In genomic region chr7:132812619-132813415, GRCm38 (mm10) we compare ENCODE assay signal across 8 mouse cellular contexts. TPM values are rescaled to one million over a fixed set of nuclear protein-coding genes. Genes with fewer than 3 reads are reported as not detected.
DNase-seq lines count a peak whose midpoint lies in the region; ATAC-seq lines count a peak whose summit lies in the region.

No protein-coding gene starts in this region.

- peak; percentile 87 for DNase-seq in A20 (ENCODE audit: low read depth, low spot score)
- peak; percentile 62 for DNase-seq in Muller cell, postnatal 12 days (ENCODE audit: inconsistent ontology term)
- peak; percentile 57 to 61 for DNase-seq in cerebellum, postnatal 36 days
- DNase-seq in gastrocnemius, postnatal 25 days: peak; percentile 61
- DNase-seq in lung, adult 18-20 months: peak; percentile 61 to 66
- peak; percentile 63 for DNase-seq in urinary bladder, adult 2 months (ENCODE audit: low spot score)

- no peaks in the 10 kb centered on the region for H3K27me3 ChIP-seq in intestine, embryonic 16.5 days (replicated peaks; ENCODE audit: control insufficient read depth, insufficient read depth, low read length)
- H3K27me3 ChIP-seq in neural tube, embryonic 12.5 days (replicated peaks): no peaks in the 10 kb centered on the region

- H3K4me2 ChIP-seq in intestine, embryonic 16.5 days (ENCODE audit: low read depth, low read length): peak overlapping the region; percentile 88
- peak overlapping the region; percentile 86 for H3K4me2 ChIP-seq in neural tube, embryonic 12.5 days (replicated peaks)

- peak overlapping the region; percentile 89 for H3K9ac ChIP-seq in intestine, embryonic 16.5 days (ENCODE audit: low read depth, low read length)
- H3K9ac ChIP-seq in neural tube, embryonic 12.5 days: peak overlapping the region; percentile 86

- peak; percentile 26; the same call in 1 of the 2 replicates for ATAC-seq in intestine, embryonic 16.5 days
- ATAC-seq in neural tube, embryonic 12.5 days (ENCODE audit: low FRiP score, low read depth): 0 out of 2 replicates have a peak, but pooled peaks have one; percentile 6

- H3K4me3 ChIP-seq in intestine, embryonic 16.5 days (ENCODE audit: low read length): peak overlapping the region; percentile 81
- peak overlapping the region; percentile 67 for H3K4me3 ChIP-seq in neural tube, embryonic 12.5 days

- H3K9me3 ChIP-seq in intestine, embryonic 16.5 days (ENCODE audit: control insufficient read depth, low read length): no peaks in the 10 kb centered on the region
- no peaks in the 10 kb centered on the region for H3K9me3 ChIP-seq in neural tube, embryonic 12.5 days

- H3K4me1 ChIP-seq in intestine, embryonic 16.5 days (ENCODE audit: control insufficient read depth, insufficient read depth, low read length): peaks cover 48% of the 10 kb centered on the region
- peaks cover 52% of the 10 kb centered on the region for H3K4me1 ChIP-seq in neural tube, embryonic 12.5 days

- peak overlapping the region; percentile 92 for H3K27ac ChIP-seq in intestine, embryonic 16.5 days (ENCODE audit: low read length)
- H3K27ac ChIP-seq in neural tube, embryonic 12.5 days: peak overlapping the region; percentile 74

- WGBS in intestine, embryonic 16.5 days: under 1% methylated on average over 59 of the region's 59 CpGs
- under 1% methylated on average over 59 of the region's 59 CpGs for WGBS in neural tube, embryonic 12.5 days

- H3K36me3 ChIP-seq in intestine, embryonic 16.5 days (ENCODE audit: control insufficient read depth, insufficient read depth, low read length): no peaks in the 10 kb centered on the region
- H3K36me3 ChIP-seq in neural tube, embryonic 12.5 days: no peaks in the 10 kb centered on the region

RNA-seq across cellular contexts. Expression of gene Fam53b, which starts 0.9 kb away (rescaled TPM):
- 10 to 100 TPM; 17.0 to 19.0 TPM for total RNA-seq in gastrocnemius, postnatal 25 days (2021)
- 22.2 and 23.7 TPM in 2 replicates for polyA plus RNA-seq in intestine, embryonic 16.5 days (2015; fragmentation: Nextera tagmentation; extraction: Ambion mirVana)
- 25.0 and 25.3 TPM in 2 replicates for polyA plus RNA-seq in neural tube, embryonic 12.5 days (2016; fragmentation: Nextera tagmentation; extraction: Ambion mirVana)
- polyA plus RNA-seq in urinary bladder, adult 2 months (2012; rRNA removed): 11.2 and 15.8 TPM in 2 replicates

RNA-seq across cellular contexts. Expression of gene Eef1akmt2, which starts 39.7 kb away (rescaled TPM):
- 1 to 10 TPM; 5.5 to 8.3 TPM for total RNA-seq in gastrocnemius, postnatal 25 days (2021)
- polyA plus RNA-seq in intestine, embryonic 16.5 days (2015; fragmentation: Nextera tagmentation; extraction: Ambion mirVana): 47.6 and 52.1 TPM in 2 replicates
- 79.1 and 79.6 TPM in 2 replicates for polyA plus RNA-seq in neural tube, embryonic 12.5 days (2016; fragmentation: Nextera tagmentation; extraction: Ambion mirVana)
- polyA plus RNA-seq in urinary bladder, adult 2 months (2012; rRNA removed): 33.7 and 34.9 TPM in 2 replicates

RNA-seq across cellular contexts. Expression of gene Abraxas2, which starts 46.2 kb away (rescaled TPM):
- 10 to 100 TPM; 19.8 to 22.5 TPM for total RNA-seq in gastrocnemius, postnatal 25 days (2021)
- polyA plus RNA-seq in intestine, embryonic 16.5 days (2015; fragmentation: Nextera tagmentation; extraction: Ambion mirVana): 31.7 and 32.4 TPM in 2 replicates
- 36.5 and 41.1 TPM in 2 replicates for polyA plus RNA-seq in neural tube, embryonic 12.5 days (2016; fragmentation: Nextera tagmentation; extraction: Ambion mirVana)
- polyA plus RNA-seq in urinary bladder, adult 2 months (2012; rRNA removed): 24.0 and 24.7 TPM in 2 replicates

Comparison
In these comparisons a context has a peak if more than half of its experiments do, and no peak if none do; other contexts are left out.
1. Peak in every context shown above with its lines: DNase-seq, ATAC-seq, H3K4me3 ChIP-seq and H3K27ac ChIP-seq.